27 mouse cellular contexts compared by ENCODE assay signal in genomic region chr6:85179569-85179968, GRCm38 (mm10). TPM values are rescaled to one million over a fixed set of nuclear protein-coding genes. Genes with fewer than 3 reads are reported as not detected.
A peak's percentile ranks its signal among the peaks of the same experiment; 100 is the strongest.
DNase-seq lines count a peak whose midpoint lies in the region; ATAC-seq and TF ChIP-seq lines count a peak whose summit lies in the region.
"Had no signal": no experiment of that assay in that cellular context is flagged by ENCODE, and none has a peak within 500 bp of the region (broad histone marks: within the 10 kb centered on the region; RNA-seq: fewer than 3 reads in every experiment).

No protein-coding gene starts in this region.

- H3K4me1 ChIP-seq in lung, embryonic 14.5 days (ENCODE audit: insufficient read depth): no peaks in the 10 kb centered on the region
- H3K4me1 ChIP-seq in cortical plate, adult 2 months (ENCODE audit: control insufficient read depth, insufficient read depth, low read length): no peaks in the 10 kb centered on the region
- H3K4me1 ChIP-seq in stomach, postnatal 0 days (replicated peaks; ENCODE audit: control insufficient read depth, insufficient read depth): no peaks in the 10 kb centered on the region
- H3K4me1 ChIP-seq: embryonic facial prominence, embryonic 15.5 days; forebrain, embryonic 15.5 days; heart, embryonic 12.5 days; hindbrain, embryonic 12.5 days; megakaryocyte, embryonic 14.5 days; neural tube, embryonic 13.5 days had no signal

- TF ChIP-seq POLR2A in cortical plate, adult 2 months (IDR thresholded peaks at IDR 0.05; ENCODE audit: extremely low read depth, insufficient read depth, low read length): no peak

- H3K27ac ChIP-seq in lung, embryonic 14.5 days (ENCODE audit: low read depth): no peak overlapping the region
- H3K27ac ChIP-seq in cortical plate, adult 2 months (ENCODE audit: insufficient read depth, low read length): no peak overlapping the region
- H3K27ac ChIP-seq in stomach, postnatal 0 days (replicated peaks): no peak overlapping the region
- H3K27ac ChIP-seq: embryonic facial prominence, embryonic 15.5 days; forebrain, embryonic 15.5 days; hindbrain, embryonic 12.5 days; neural tube, embryonic 13.5 days had no signal

- no peaks in the 10 kb centered on the region for H3K36me3 ChIP-seq in lung, embryonic 14.5 days (ENCODE audit: insufficient read depth)
- H3K36me3 ChIP-seq in stomach, postnatal 0 days (ENCODE audit: control insufficient read depth, insufficient read depth, low read length): no peaks in the 10 kb centered on the region
- H3K36me3 ChIP-seq: embryonic facial prominence, embryonic 15.5 days; forebrain, embryonic 15.5 days; heart, embryonic 12.5 days; hindbrain, embryonic 12.5 days; neural tube, embryonic 13.5 days had no signal

- TF ChIP-seq EP300 in stomach, postnatal 0 days (optimal IDR thresholded peaks at IDR 0.05): no peak

- H3K4me2 ChIP-seq in lung, embryonic 14.5 days: no peak overlapping the region
- no peak overlapping the region for H3K4me2 ChIP-seq in stomach, postnatal 0 days (replicated peaks; ENCODE audit: low read depth)
- H3K4me2 ChIP-seq: embryonic facial prominence, embryonic 15.5 days; forebrain, embryonic 15.5 days; heart, embryonic 12.5 days; hindbrain, embryonic 12.5 days; neural tube, embryonic 13.5 days had no signal

- H3K9ac ChIP-seq in lung, embryonic 14.5 days: no peak overlapping the region
- no peak overlapping the region for H3K9ac ChIP-seq in stomach, postnatal 0 days (ENCODE audit: low read length)
- H3K9ac ChIP-seq: embryonic facial prominence, embryonic 15.5 days; forebrain, embryonic 15.5 days; heart, embryonic 12.5 days; hindbrain, embryonic 12.5 days; neural tube, embryonic 13.5 days had no signal

- peaks cover 15% of the 10 kb centered on the region for H3K27me3 ChIP-seq in lung, embryonic 14.5 days (ENCODE audit: insufficient read depth, low read length)
- no peaks in the 10 kb centered on the region; the same call in 1 of the 2 replicates for H3K27me3 ChIP-seq in stomach, postnatal 0 days (ENCODE audit: control insufficient read depth, insufficient read depth, low read length)
- H3K27me3 ChIP-seq: forebrain, embryonic 15.5 days had no signal

- no peaks in the 10 kb centered on the region for H3K9me3 ChIP-seq in lung, embryonic 14.5 days (ENCODE audit: low read depth, low read length)
- no peaks in the 10 kb centered on the region for H3K9me3 ChIP-seq in stomach, postnatal 0 days (ENCODE audit: control insufficient read depth, low read length)
- H3K9me3 ChIP-seq: embryonic facial prominence, embryonic 15.5 days; forebrain, embryonic 15.5 days; heart, embryonic 12.5 days; hindbrain, embryonic 12.5 days had no signal

- H3K4me3 ChIP-seq in lung, embryonic 14.5 days (ENCODE audit: low read depth, low read length): no peak overlapping the region
- no peak overlapping the region for H3K4me3 ChIP-seq in cortical plate, adult 2 months (ENCODE audit: insufficient read depth, low read length)
- H3K4me3 ChIP-seq in stomach, postnatal 0 days (ENCODE audit: low read depth, low read length): no peak overlapping the region
- H3K4me3 ChIP-seq: embryonic facial prominence, embryonic 15.5 days; forebrain, embryonic 15.5 days; heart, embryonic 12.5 days; hindbrain, embryonic 12.5 days; megakaryocyte, embryonic 14.5 days; myocyte; neural tube, embryonic 13.5 days had no signal

- TF ChIP-seq CTCF in lung, embryonic 14.5 days (IDR thresholded peaks at IDR 0.05; ENCODE audit: low read depth): peak; percentile 12; the same call in 1 of the 2 replicates
- 0 out of 2 replicates have a peak, but pooled peaks have one; percentile 16 for TF ChIP-seq CTCF in cortical plate, adult 2 months (IDR thresholded peaks at IDR 0.05; ENCODE audit: extremely low read depth, insufficient read depth, low read length)
- TF ChIP-seq CTCF in stomach, postnatal 0 days (IDR thresholded peaks at IDR 0.05; ENCODE audit: low read depth): peak; percentile 31

- 60% methylated on average over 3 of the region's 3 CpGs for WGBS in lung, embryonic 14.5 days
- WGBS in stomach, postnatal 0 days: 69% methylated on average over 3 of the region's 3 CpGs

- ATAC-seq in lung, embryonic 14.5 days (ENCODE audit: insufficient read depth): no peak
- ATAC-seq in stomach, postnatal 0 days (ENCODE audit: low FRiP score, low TSS enrichment): no peak
- no peak for ATAC-seq in megakaryocyte, adult 5-6 weeks (ENCODE audit: poor library complexity, severe bottlenecking)
- ATAC-seq: forebrain, embryonic 15.5 days had no signal

- DNase-seq in kidney, adult 18-20 months: peak; percentile 41
- DNase-seq in kidney, adult 11 months: no peak
- DNase-seq in lung, embryonic 14.5 days: no peak
- DNase-seq in lung, adult 18-20 months: no peak
- no peak for DNase-seq in stomach, postnatal 0 days (ENCODE audit: low spot score)
- DNase-seq: adrenal gland, postnatal 14 days; cerebellum, adult 8-10 months; gastrocnemius, postnatal 10 days; midbrain, embryonic 14.5 days; retina, postnatal 1 day; thymus, postnatal 25 days had no signal

RNA-seq across cellular contexts. Expression of gene Emx1, which starts 7.7 kb away (rescaled TPM):
- polyA plus RNA-seq in lung, embryonic 14.5 days (2014; fragmentation: Nextera tagmentation; extraction: Ambion mirVana): 0.23 TPM in 1 of 2 replicates, not detected in the other
- 46.4 and 51.2 TPM in 2 replicates for polyA plus RNA-seq in cortical plate, adult 2 months (2012; rRNA removed)
- not detected in 2 replicates for polyA plus RNA-seq in stomach, postnatal 0 days (2015; fragmentation: Nextera tagmentation; extraction: Ambion mirVana)
- total RNA-seq in megakaryocyte, adult 5-6 weeks (2015): not detected in 2 replicates
- total RNA-seq in megakaryocyte, adult 5-6 weeks (2017): not detected in 2 replicates
- total RNA-seq: adrenal gland, postnatal 14 days; gastrocnemius, postnatal 10 days; granulocyte monocyte progenitor cell, adult 5-6 weeks; heart, postnatal 25 days; liver, adult 2 months had no signal
- polyA plus RNA-seq: C2C12; heart, embryonic 12.5 days; large intestine, adult 2 months; liver, adult 2 months; liver, embryonic 16.5 days; myocyte; neural tube, embryonic 13.5 days; spleen, adult 2 months had no signal

RNA-seq across cellular contexts. Expression of gene Spr, which starts 42.0 kb away (rescaled TPM):
- 83.3 and 90.9 TPM in 2 replicates for polyA plus RNA-seq in lung, embryonic 14.5 days (2014; fragmentation: Nextera tagmentation; extraction: Ambion mirVana)
- 15.3 and 18.5 TPM in 2 replicates for polyA plus RNA-seq in cortical plate, adult 2 months (2012; rRNA removed)
- polyA plus RNA-seq in stomach, postnatal 0 days (2015; fragmentation: Nextera tagmentation; extraction: Ambion mirVana): 58.8 and 62.1 TPM in 2 replicates
- 14.9 and 16.4 TPM in 2 replicates for total RNA-seq in megakaryocyte, adult 5-6 weeks (2015)
- total RNA-seq in megakaryocyte, adult 5-6 weeks (2017): 19.8 and 20.2 TPM in 2 replicates

Comparison
In these comparisons a context has a peak if more than half of its experiments do, and no peak if none do; other contexts are left out.
1. RNA of gene Emx1, which starts 7.7 kb away (polyA plus RNA-seq): 46.4 to 51.2 TPM in cortical plate, adult 2 months; 0.23 TPM in lung, embryonic 14.5 days and not detected in stomach, postnatal 0 days; every median in the first group is over 10 times any median in the second.
2. Peak in every context shown above with its lines, with median percentiles within 50 percentile points of each other: CTCF ChIP-seq.